Comparison of ENCODE assay signal across 21 mouse cellular contexts in the genomic region with DNA sequence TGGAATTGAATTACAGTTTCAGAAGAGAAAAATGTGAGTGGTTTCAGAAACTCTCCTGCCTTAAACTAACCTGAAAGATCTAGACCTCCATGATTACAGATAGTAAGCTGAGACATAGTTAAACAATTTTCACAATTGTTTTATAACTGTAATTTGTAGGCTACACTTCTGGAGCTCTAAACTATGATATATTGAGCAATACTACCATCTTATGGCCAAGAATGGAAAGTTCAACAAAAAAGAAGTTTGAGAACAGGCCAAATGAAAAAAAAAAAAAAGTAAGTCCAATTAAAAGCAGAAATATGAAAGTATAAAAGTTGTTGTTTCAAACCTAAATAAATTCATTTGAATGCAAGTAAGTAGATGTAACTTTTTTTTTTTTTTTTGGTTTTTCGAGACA. TPM values are rescaled to one million over a fixed set of nuclear protein-coding genes. Genes with fewer than 3 reads are reported as not detected.
"Had no signal": no experiment of that assay in that cellular context is flagged by ENCODE, and none has a peak within 500 bp of the region (broad histone marks: within the 10 kb centered on the region; RNA-seq: fewer than 3 reads in every experiment).

No protein-coding gene starts in this region.

- H3K36me3 ChIP-seq: intestine, embryonic 15.5 days; limb, embryonic 10.5 days; liver, embryonic 13.5 days; midbrain, embryonic 12.5 days; neural tube, embryonic 12.5 days had no signal

- H3K9ac ChIP-seq: intestine, embryonic 15.5 days; liver, embryonic 13.5 days; liver, postnatal 0 days; midbrain, embryonic 12.5 days; neural tube, embryonic 12.5 days had no signal

- H3K4me1 ChIP-seq: intestine, embryonic 15.5 days; limb, embryonic 10.5 days; liver, embryonic 13.5 days; megakaryocyte, embryonic 14.5 days; midbrain, embryonic 12.5 days; neural tube, embryonic 12.5 days had no signal

- H3K9me3 ChIP-seq: intestine, embryonic 15.5 days; limb, embryonic 10.5 days; liver, embryonic 13.5 days; megakaryocyte, embryonic 14.5 days; midbrain, embryonic 12.5 days; neural tube, embryonic 12.5 days had no signal

- H3K27me3 ChIP-seq: intestine, embryonic 15.5 days; liver, embryonic 13.5 days; megakaryocyte, embryonic 14.5 days; midbrain, embryonic 12.5 days; neural tube, embryonic 12.5 days had no signal

- DNase-seq: kidney, adult 18-20 months; kidney, postnatal 10 days; kidney, postnatal 4 days; liver, embryonic 13.5 days; liver, postnatal 0 days; thymus, adult 2 months; thymus, postnatal 25 days had no signal

- H3K4me3 ChIP-seq: intestine, embryonic 15.5 days; limb, embryonic 10.5 days; liver, embryonic 13.5 days; megakaryocyte, embryonic 14.5 days; midbrain, embryonic 12.5 days; neural tube, embryonic 12.5 days had no signal

- H3K4me2 ChIP-seq: intestine, embryonic 15.5 days; liver, embryonic 13.5 days; midbrain, embryonic 12.5 days; neural tube, embryonic 12.5 days had no signal

- ATAC-seq: intestine, embryonic 15.5 days; liver, postnatal 0 days had no signal

- H3K27ac ChIP-seq: intestine, embryonic 15.5 days; limb, embryonic 10.5 days; liver, embryonic 13.5 days; macrophage; midbrain, embryonic 12.5 days; neural tube, embryonic 12.5 days had no signal

RNA-seq across cellular contexts. Expression of gene Gm10112, which starts 21.4 kb away (rescaled TPM):
- total RNA-seq: layer of hippocampus, postnatal 10 days; left cerebral cortex, postnatal 10 days; monocyte, adult 5-6 weeks; neutrophil, adult 5-6 weeks had no signal
- polyA plus RNA-seq: intestine, embryonic 15.5 days; kidney, embryonic 14.5 days; limb, embryonic 10.5 days; limb, embryonic 14.5 days; liver, embryonic 13.5 days; liver, postnatal 0 days; lung, embryonic 16.5 days; macrophage; midbrain, embryonic 12.5 days; neural tube, embryonic 12.5 days; thymus, adult 2 months; urinary bladder, adult 2 months had no signal
